Mouse (Mus musculus) heart, postnatal 14 days (tissue): ENCODE data around the gene Tbc1d16. TPM values are rescaled to one million over a fixed set of nuclear protein-coding genes. Genes with fewer than 3 reads are reported as not detected.

Experiments
- DNase-seq, 2 experiments: peaks; one replicate each; pipeline ENCODE4 v3.0.0; 2021 to 2022
- intact Hi-C: fragments of 180-260 bp; cut with DNase I; formaldehyde crosslinking; loops from one replicate; pipeline ENCODE4 v1.15.1; 2025
- total RNA-seq, 2 experiments: library from RNA; stranded (reverse); gene quantifications; 2 replicates each; pipeline ENCODE4 v1.2.3; 2021

The Tbc1d16 gene
- total RNA-seq, 2 experiments from 2014 or later, result 68.5 to 68.7 TPM

DNA sequence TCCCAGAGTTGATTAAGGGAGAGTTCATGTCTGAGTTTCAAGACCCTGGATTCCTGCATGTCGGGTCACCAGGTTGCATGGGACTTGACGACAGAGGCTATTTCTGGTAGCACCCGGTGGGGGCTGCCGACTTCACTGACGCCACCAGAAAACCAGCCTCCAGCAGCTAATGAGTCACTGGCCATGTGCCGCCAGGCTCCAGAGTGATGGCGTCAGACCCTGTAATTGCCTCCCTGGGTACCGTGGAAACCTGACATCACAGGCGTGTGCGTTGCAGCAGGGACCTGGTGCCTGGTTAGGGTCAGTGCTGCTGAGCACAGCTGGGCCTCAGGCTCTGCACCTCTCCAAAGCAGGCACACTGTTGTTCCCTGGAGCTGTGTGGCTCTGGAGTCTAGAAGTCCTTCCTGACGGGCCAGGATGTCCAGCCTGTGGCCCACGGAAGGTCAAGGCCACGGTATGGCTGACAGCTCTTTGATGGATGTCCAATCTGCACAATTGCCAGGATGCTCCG is 75.9 kb downstream of the Tbc1d16 start:
- intact Hi-C loops, result no loop called here

DNA sequence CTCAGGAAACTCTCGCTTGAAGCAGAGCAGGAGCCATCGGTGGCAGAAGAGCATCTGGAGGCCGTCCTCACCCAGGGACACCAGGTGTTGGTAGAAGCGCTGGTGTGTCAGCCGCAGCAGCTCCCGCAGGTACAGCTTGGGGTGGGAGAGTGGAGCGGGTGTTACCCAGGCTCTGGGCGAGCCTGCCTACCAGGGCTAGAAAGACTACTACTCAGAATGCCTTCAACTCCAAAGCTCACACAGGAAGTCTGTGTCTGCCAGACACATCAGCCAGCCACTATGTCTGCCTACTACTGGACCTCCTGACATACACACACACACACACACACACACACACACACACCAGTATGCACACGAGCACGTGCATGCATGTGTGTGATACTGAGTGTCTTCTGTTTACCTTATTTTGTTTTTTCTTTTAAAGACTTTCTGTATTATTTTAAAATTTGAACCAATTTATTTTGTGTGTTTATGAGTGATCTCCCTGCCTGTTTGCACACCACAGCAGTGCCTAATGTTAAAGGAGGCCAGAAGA is 77.2 kb downstream of the Tbc1d16 start:
- intact Hi-C loops, result no loop called here
- DNase-seq, result no peak

More for the DNA sequence above, 75.9 kb downstream of the Tbc1d16 start:
- no peak for DNase-seq

GRCm38 (mm10) chr11:119150442-119150841 is 77.9 kb downstream of the Tbc1d16 start:
- intact Hi-C loops, result no loop called here
- DNase-seq, result no peak

DNA sequence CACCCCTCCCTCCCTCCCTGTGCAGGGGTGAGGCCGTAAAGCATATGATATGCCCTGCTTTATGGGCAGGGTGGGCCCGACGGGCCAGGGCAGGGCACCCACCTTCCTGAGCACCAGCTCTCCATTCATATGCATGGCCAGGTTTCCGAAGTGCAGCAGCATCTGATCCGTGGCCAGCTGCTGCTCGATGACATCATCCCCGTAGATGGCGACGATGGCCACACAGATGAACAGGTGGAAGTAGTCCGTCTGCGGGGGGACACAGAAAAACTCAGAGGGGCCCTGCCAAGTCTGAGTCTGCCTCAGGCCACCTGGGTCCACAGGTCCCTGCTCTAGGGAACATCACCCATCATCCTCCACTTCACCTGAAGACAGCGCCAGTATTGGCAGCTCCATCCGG is 79.5 kb downstream of the Tbc1d16 start:
- intact Hi-C loops, result no loop called here
- DNase-seq, result no peak

GRCm38 (mm10) chr11:119147153-119147552 is 81.1 kb downstream of the Tbc1d16 start:
- intact Hi-C loops, result no loop called here
- DNase-seq, result no peak

GRCm38 (mm10) chr11:119146140-119146539 is 82.2 kb downstream of the Tbc1d16 start:
- intact Hi-C loops, result no loop called here
- no peak for DNase-seq

- no peak for DNase-seq
- intact Hi-C loops, result loop anchor here (5.0 kb wide), 1 partner anchor 37 kb away; no protein-coding TSS in a partner anchor
Observed at GRCm38 (mm10) chr11:119144801-119145475, 83.4 kb downstream of the Tbc1d16 start.

GRCm38 (mm10) chr11:119143376-119144002 is 84.8 kb downstream of the Tbc1d16 start:
- no peak for DNase-seq
- intact Hi-C loops, result loop anchor here (5.0 kb wide), 1 partner anchor 39 kb away; no protein-coding TSS in a partner anchor

DNA sequence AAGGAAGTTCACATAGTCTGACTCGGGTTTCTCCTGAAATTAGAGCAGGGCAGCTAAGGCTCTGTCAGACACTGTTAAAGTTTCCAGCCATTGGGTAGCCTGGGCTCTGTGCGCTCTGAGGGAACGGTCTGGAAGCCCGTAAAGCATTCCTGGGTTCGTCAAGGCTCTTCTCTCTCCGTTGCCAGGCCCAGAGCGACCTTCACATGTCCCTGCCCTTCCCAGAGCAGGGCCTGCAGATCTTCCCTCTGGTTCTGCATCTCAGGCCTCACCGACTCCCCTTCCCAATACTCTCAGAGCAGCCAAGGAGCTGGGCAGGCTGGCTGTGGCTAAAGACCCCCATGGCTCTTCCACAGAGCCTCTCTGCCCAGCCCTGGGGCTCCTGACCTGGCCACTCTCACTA is 85.7 kb downstream of the Tbc1d16 start:
- no peak for DNase-seq
- intact Hi-C loops, result loop anchor here (5.0 kb wide), 1 partner anchor 40 kb away; no protein-coding TSS in a partner anchor

DNA sequence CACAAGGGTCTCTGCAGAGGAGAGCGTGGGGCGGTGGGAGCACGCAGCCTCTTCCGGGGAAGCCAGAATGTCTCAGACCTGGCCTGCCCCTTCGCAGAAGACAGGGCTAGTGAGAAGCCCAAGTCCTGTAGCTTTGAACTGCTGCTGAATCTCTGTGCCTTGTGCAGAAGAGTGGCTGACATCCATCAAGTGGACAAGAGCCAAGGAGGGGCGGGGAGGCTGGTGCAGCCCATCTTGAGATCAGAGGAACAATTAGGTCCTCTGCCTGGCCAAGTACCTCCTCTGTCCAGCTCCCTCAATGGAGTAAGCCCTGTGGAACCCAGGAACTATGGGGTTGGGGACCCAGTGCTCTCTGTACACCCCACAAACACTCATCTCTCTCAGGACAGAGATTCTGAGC is 89.3 kb downstream of the Tbc1d16 start:
- no peak for DNase-seq
- intact Hi-C loops, result no loop called here

- DNase-seq, result no peak
Observed at GRCm38 (mm10) chr11:119138205-119138604, 90.1 kb downstream of the Tbc1d16 start.

DNA sequence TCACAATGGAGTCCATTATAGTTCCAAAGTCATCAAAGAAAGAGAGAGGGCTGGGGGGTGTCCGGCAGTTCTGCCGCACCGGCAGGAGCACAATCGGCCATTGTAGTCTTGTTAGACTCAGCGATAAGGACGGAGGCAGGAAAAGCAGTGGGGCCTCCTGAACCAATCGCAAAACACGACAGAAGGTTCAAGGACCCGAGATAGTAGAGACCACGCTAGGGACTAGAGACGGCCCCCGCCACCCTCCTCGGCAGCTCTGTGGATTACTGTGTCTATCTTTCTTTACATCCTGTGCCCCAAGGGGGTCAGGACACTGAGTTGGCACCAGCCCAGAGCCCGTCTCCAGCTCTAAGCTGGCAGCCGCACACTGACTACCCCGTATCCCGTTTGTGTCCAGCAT is 93.7 kb downstream of the Tbc1d16 start:
- intact Hi-C loops, result no loop called here
- DNase-seq, result no peak

More at GRCm38 (mm10) chr11:119138205-119138604, 90.1 kb downstream of the Tbc1d16 start:
- intact Hi-C loops, result no loop called here

DNA sequence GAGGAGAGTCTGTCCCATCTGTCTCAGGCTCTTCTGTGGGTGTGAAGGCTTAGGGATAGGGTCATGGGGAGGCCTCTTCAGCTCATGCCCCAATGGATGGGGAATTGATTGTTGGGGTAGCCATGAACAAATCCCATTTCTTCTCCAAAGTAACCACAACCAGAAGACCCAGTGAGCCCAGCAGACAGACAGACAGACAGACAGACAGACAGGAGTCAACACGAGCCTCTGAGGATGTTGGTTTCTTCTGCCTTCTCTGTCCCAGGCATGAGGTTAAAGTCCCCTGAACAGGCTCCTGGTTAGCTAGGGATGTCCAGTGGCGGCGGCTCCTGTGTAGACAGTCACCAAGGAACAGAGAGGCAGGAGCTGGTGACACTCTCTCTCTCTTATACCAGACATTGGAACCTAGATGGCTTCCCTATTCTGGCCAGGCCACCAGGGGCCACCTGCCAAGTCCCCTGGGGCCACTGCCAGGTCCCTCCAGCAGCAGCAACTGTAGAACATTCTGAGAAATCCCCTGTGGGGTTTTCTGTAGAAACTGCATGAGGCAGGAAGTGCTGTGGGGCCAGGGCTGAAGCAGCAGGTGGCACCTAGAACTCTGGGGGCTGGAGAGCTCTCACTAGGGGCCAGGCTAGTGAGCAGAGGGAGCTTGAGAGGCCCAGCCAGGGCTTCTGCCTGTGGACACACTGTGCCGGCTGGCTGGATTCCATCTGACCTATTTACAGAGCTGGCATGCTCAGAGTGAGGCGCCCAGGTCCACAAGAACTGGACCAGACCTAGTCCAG is 94.7 kb downstream of the Tbc1d16 start:
- intact Hi-C loops, result no loop called here
- peak; percentile 63 to 79 for DNase-seq

DNA sequence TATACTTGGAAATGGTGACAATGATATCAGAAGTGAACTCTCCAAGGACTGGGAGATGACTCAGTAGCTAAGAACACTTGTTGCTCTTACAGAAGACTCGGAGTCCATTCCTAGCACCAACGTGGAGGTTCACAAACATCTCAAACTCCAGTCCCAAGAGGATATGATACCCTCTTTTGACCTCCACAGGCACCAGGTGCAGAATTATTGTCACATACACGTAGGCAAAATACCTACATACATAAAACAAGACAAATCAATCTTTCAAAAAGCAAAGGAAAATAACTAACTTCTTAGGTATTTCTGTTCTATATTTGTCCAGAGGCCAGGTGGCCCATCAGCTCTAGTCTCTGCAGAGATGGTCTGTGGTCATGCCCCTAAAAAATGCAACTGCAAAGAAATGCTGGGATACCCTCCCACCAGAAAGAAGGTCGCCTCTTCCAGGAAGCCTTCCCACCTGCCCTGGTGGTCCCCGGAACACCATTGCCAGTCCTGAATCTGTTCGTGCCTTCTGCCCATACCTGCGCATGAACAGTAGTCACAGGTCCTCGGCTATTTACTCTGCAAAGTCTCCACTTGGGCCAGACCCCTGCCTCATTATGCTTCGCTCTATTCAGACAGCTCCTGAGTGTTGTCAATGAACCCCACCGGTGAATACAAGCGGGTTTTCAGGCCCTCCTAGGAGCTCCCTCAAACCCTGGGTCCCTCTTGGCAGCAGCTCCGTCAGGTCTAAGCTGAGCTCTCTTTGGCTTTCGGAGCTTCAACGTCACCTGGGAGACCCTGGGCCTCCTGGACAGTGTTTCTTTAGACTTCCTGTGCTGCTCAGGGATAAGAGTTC is 95.9 kb downstream of the Tbc1d16 start:
- DNase-seq, result no peak
- intact Hi-C loops, result no loop called here

DNA sequence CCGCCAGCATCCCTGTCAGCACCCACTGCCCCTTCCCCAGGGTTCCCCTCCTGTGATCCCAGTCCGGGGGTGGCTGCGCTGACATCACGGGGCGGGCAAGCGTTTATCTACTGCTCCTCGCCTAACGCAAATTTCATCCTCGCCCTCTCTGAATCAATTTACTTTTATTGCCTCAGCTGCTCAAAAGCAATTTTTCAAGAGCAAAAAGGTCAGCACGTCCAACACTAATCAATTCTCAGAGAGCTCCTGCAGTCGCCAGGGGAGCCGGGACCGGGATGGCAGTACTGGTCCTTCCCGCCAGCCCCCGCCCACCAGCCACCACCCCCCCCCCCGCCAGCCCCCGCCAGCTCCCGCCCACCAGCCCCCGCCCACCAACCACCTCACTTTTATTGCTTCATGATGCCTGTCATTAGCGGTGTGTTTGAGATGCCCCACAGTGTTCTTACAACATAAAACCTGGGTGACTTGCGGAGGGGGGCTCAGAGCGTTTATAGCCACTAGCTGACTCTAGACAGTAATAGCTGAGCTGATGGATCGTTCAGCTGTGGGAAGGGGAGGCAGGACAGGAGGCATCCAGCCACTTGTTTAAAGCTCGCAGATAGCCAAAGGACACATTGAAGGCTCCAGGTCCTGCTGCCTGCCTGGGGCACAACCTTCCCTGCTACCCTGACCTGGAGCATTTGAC is 98.1 kb downstream of the Tbc1d16 start:
- intact Hi-C loops, result no loop called here
- no peak for DNase-seq

DNA sequence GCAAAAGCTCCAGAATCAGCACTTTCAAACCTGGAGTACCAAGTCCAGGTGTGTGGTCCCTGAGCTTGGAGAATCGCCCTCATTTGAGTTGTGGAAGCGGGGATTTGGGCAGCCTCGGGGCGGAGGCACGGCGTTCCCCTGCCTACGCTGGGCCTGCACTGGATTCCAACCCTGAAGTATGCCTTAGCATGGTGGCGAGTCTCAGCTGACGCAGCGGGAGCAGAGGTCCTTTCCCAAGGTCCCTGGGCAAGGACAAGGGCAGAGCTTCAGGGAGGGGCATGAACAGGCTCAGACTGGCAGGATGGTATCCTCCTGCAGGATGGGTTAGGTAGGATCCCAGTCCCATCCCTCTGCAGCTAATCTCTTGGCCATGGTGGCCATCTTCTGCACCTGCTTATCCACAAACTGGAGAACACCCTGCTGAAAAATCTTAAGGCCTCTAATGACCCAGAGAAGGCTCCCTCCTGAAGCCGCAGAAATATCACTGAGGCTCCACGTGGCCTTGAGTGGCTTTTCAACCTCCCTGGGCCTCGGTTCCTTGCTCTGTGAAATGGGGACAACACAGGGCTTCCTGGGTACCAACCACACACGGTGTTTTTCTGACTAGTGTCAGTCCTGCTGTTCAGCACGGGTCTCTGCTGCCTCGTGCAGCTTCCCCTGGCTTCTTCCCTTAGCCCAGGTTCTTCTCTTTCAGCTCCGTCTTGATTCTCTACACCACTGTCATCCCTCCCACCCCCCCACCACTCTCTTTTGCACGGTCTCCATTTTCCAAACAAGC is 98.8 kb downstream of the Tbc1d16 start:
- intact Hi-C loops, result loop anchor here (5.0 kb wide), 3 partner anchors 58 to 97 kb away; no protein-coding TSS in a partner anchor

DNA sequence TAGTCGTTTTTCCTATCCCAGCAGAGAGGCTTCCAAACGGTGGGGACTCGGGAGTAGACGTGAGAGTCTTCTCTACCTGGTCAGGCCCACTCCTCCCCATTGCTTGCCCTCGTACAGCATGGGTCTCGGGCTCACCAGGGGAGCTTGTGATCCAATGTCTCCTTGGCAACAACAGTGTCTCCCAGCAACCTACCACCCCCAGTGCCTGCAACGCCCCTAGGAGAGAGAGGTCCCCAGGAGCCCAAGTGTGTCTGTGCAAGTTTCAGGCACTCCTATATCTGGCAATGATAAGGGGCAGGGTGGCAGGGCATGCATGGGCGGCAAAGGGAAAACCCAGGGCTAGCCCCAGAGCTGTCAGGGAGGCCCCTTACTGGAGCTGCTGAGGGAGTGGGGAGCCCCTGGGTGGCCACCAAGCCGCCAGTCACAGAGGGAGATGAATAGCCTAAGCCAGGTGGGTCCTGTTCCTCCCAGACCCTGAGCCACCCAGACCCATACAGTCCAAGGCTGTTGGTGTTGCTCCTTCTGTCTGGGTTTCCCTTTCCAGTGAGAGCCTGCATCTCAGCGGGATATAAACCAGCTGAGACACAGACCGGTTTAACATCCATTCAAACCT is 99.5 kb downstream of the Tbc1d16 start:
- DNase-seq, result no peak
- intact Hi-C loops, result loop anchor here (5.0 kb wide), 3 partner anchors 59 to 96 kb away; no protein-coding TSS in a partner anchor

More for the DNA sequence above, 98.8 kb downstream of the Tbc1d16 start:
- no peak for DNase-seq
